Mouse (Mus musculus) forebrain, embryonic 13.5 days (tissue): ENCODE measurements at regions not wholly inside any gene's neighbourhood (a gene's known extent, or its start where the extent isn't known, plus 50 kb on each side); places are given as distances from the start of the nearest gene placed in this dataset.
A peak's percentile ranks its signal among the peaks of the same experiment; 100 is the strongest.

ENCODE experiments used
- ATAC-seq: fragments of 200-750 bp; cut with Nextera tagmentation; 2 replicates; pipeline ENCODE4 v1.8.0; 2017
- H3K27ac ChIP-seq: fragments of 300-500 bp; sonication (generic); 2 replicates; pipeline ENCODE4 v1.5.1; 2015; ENCODE audit warnings: inconsistent platforms, mild to moderate bottlenecking, moderate library complexity
- H3K27me3 ChIP-seq: fragments of 300-500 bp; sonication (generic); 2 replicates; pipeline ENCODE4 v1.6.1; 2015; ENCODE audit warnings: mild to moderate bottlenecking, inconsistent platforms
- H3K36me3 ChIP-seq: fragments of 300-500 bp; sonication (generic); 2 replicates; pipeline ENCODE4 v1.6.1; 2015; ENCODE audit warnings: mild to moderate bottlenecking, inconsistent platforms; ENCODE audit not compliant: poor library complexity, severe bottlenecking
- H3K4me1 ChIP-seq: fragments of 300-500 bp; sonication (generic); 2 replicates; pipeline ENCODE4 v1.6.1; 2015; ENCODE audit warnings: inconsistent platforms
- H3K4me2 ChIP-seq: fragments of 300-500 bp; sonication (generic); 2 replicates; pipeline ENCODE4 v1.6.1; 2015; ENCODE audit warnings: inconsistent platforms, mild to moderate bottlenecking, moderate library complexity
- H3K4me3 ChIP-seq: fragments of 300-500 bp; sonication (generic); 2 replicates; pipeline ENCODE4 v1.5.1; 2015; ENCODE audit warnings: mild to moderate bottlenecking, inconsistent platforms
- H3K9ac ChIP-seq: fragments of 300-500 bp; sonication (generic); 2 replicates; pipeline ENCODE4 v1.6.1; 2015; ENCODE audit warnings: mild to moderate bottlenecking, inconsistent platforms
- H3K9me3 ChIP-seq: fragments of 300-500 bp; sonication (generic); replicated peaks from 2 replicates; pipeline ENCODE4 v1.6.1; 2016; ENCODE audit warnings: inconsistent platforms
- WGBS: fragments of 180-500 bp; shearing (Covaris S2); methylation state at CpG from one replicate; pipeline ENCODE4 v1.1.7; 2015; 5-methylcytosine and 5-hydroxymethylcytosine counted together

DNA sequence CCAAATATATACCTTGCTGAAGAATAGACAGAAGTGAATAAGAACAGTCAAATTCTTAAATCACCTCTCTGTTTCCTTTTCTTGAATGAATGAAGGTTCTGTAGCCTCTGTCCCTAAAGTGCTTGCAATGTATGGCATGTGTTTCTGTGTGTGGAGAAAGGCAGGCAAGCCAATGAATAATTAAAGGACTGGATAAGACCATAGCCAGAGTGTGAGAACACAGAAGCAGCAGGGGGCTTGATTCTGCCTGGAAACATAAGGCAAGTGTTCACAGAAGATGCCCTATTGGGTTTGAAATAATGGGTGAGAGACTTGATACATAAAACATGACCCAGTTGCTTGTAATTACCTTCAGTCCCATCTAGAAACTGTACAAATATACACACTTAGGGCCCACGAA is 328.2 kb upstream of the Pbx1 start:
- H3K4me3 ChIP-seq: no peak overlapping the region
- no peak overlapping the region for H3K4me2 ChIP-seq
- peak; percentile 77 for ATAC-seq
- no peak overlapping the region for H3K27ac ChIP-seq
- H3K36me3 ChIP-seq: no peaks in the 10 kb centered on the region
- H3K4me1 ChIP-seq: peaks cover 12% of the 10 kb centered on the region
- no peaks in the 10 kb centered on the region for H3K9me3 ChIP-seq
- no peak overlapping the region for H3K9ac ChIP-seq
- no peaks in the 10 kb centered on the region for H3K27me3 ChIP-seq
- WGBS: 16% methylated on average over 1 of the region's 1 CpGs

DNA sequence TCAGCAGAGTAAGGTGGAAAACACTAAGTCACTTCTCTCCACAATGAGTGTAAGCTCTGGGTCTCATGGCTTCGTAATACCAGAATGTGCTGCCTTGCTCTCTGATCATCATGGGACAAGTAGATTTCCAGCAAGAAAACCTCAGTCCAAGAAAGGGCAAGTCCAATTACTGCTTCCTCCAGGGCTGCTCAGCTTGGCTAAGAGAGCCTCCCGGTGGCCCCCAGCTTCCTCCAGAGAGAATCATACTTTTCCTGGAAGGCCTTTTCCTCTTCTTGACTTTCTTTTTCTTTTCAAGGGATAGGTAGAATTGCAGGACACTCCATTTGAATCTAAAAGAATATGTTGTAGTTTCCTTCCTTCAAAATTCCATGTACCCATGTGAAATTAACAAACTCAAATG is 326.8 kb upstream of the Pbx1 start:
- ATAC-seq: no peak
- 83% methylated on average over 2 of the region's 2 CpGs for WGBS
- no peak overlapping the region for H3K9ac ChIP-seq
- H3K36me3 ChIP-seq: no peaks in the 10 kb centered on the region
- no peak overlapping the region for H3K4me2 ChIP-seq
- H3K9me3 ChIP-seq: no peaks in the 10 kb centered on the region
- no peaks in the 10 kb centered on the region for H3K27me3 ChIP-seq
- H3K27ac ChIP-seq: no peak overlapping the region
- H3K4me3 ChIP-seq: no peak overlapping the region
- H3K4me1 ChIP-seq: peaks cover 12% of the 10 kb centered on the region

DNA sequence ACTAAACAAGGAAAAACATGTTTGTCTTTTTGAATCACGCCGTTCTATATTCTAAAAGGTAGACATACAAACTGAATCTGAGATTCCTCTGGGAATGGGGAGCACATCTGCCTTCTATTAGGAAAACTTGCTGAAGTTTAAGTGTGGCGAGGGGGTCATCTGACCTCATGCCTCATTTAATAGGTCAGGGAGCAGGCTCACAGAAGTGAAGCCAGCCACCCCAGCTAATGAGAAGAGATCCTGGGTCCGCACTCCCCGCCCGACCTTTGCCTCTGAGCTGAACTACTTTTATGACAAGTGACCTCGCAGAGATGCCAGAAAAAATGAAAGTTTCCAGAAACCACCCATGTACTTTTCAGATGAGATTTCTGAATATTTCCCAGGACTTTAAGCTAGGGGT is 322.1 kb upstream of the Pbx1 start:
- no peak overlapping the region for H3K4me2 ChIP-seq
- H3K9me3 ChIP-seq: no peaks in the 10 kb centered on the region
- H3K27ac ChIP-seq: no peak overlapping the region
- H3K36me3 ChIP-seq: no peaks in the 10 kb centered on the region
- H3K27me3 ChIP-seq: no peaks in the 10 kb centered on the region
- no peak overlapping the region for H3K9ac ChIP-seq
- 76% methylated on average over 7 of the region's 7 CpGs for WGBS
- H3K4me1 ChIP-seq: 0 out of 2 replicates have a peak, but pooled peaks cover 4% of the 10 kb centered on the region
- ATAC-seq: no peak
- no peak overlapping the region for H3K4me3 ChIP-seq

DNA sequence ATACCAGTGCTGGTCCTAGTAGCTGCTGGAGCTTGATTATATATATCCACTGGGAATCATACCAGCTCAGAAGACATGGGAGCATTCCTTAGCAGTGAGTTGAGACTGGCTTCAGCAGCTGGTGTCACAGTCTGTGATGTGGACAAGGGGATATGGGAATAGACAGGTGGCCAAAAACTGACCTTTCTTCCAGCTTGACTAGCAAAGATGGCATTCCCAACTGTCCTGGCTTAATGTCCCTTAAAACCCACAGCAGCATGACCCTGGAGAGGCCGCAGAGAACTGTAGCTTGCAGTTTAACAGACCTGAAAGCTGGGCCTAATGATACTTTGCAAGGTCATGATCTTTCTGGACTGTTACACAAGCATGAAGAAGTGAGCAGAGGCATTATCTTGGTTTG is 311.4 kb upstream of the Pbx1 start:
- Histone ChIP-seq H3K4me2 (no peak overlapping the region), H3K4me1 (no peaks in the 10 kb centered on the region), H3K9me3 (no peaks in the 10 kb centered on the region; the same call in 1 of the 2 replicates), H3K4me3 (no peak overlapping the region), H3K36me3 (no peaks in the 10 kb centered on the region), H3K9ac (no peak overlapping the region), H3K27ac (no peak overlapping the region), H3K27me3 (no peaks in the 10 kb centered on the region)
- no peak for ATAC-seq
- WGBS: 77% methylated on average over 1 of the region's 1 CpGs

DNA sequence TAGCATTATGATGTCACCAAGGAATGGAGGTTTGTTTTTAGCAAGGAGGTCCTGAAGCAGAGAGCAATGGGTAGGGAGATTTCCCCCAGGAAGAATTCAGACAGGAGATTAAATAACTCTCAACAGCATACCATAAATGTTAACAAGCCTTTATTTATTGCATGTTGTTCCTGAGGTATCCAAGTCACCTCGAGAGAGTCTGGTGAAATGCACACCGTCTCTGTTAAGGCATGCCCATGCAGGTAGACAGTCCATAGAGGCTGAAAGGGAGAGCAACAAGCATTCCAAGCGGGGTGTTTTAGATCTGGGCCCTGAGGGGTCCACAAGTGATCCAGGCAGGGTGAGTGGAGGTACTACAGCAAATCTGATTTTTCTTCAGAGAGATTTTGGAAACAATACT is 305.9 kb upstream of the Pbx1 start:
- WGBS: 89% methylated on average over 3 of the region's 3 CpGs
- no peaks in the 10 kb centered on the region for H3K27me3 ChIP-seq
- H3K9ac ChIP-seq: no peak overlapping the region
- H3K27ac ChIP-seq: no peak overlapping the region
- no peak overlapping the region for H3K4me2 ChIP-seq
- H3K4me1 ChIP-seq: no peaks in the 10 kb centered on the region
- no peaks in the 10 kb centered on the region for H3K36me3 ChIP-seq
- no peak overlapping the region for H3K4me3 ChIP-seq
- ATAC-seq: no peak
- no peaks in the 10 kb centered on the region for H3K9me3 ChIP-seq

DNA sequence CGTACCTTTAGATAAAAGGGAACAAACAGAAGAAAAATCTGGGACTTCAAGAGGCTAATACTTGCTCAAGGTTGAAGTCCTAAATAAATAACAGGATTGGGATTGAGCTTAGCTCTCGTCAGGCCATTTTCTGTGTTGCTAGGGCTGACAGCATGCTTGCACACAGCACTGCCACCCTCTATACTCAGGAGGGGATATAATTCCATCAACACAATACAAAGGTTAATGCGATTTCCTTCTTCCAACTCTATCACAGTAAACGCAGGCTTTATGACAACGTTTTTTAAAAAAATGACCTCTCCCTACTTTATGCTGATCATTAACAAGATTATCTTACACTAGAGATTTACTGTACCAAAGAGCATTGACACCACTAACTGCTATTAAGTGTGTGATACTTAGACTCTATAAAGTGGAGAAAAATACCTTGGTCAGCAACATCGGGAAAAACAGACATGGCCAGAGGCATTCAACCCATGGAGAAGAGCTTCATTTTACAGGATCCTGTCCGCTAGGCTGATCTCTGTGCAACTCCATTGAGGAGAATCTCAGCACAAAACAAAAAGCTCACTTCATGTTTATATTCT is 305.3 kb upstream of the Pbx1 start:
- no peak overlapping the region for H3K9ac ChIP-seq
- no peaks in the 10 kb centered on the region for H3K27me3 ChIP-seq
- H3K27ac ChIP-seq: no peak overlapping the region
- 76% methylated on average over 7 of the region's 7 CpGs for WGBS
- H3K4me3 ChIP-seq: no peak overlapping the region
- no peak overlapping the region for H3K4me2 ChIP-seq
- no peak for ATAC-seq
- no peaks in the 10 kb centered on the region for H3K4me1 ChIP-seq
- H3K9me3 ChIP-seq: no peaks in the 10 kb centered on the region
- H3K36me3 ChIP-seq: no peaks in the 10 kb centered on the region

DNA sequence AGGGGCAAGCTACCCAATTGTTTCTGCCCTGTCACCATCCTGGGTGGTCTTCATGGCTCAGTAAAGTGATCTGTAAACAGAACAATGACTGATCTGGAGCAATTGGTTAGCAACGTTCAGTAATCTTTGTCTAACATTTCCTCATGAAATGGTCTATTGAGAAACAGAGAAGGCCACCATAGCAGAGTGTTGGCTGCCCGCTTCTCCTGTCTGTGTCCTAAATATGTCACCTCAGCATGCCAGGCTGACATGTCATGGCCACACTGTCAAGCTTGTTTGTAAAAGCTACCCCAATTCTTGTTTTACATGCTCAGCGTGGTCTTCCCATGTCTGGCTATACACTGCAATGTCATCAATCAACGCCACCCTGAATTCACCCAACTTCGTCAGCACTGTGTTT is 301.0 kb upstream of the Pbx1 start:
- H3K9me3 ChIP-seq: no peaks in the 10 kb centered on the region
- no peaks in the 10 kb centered on the region for H3K36me3 ChIP-seq
- WGBS: 70% methylated on average over 5 of the region's 5 CpGs
- H3K27me3 ChIP-seq: no peaks in the 10 kb centered on the region
- no peaks in the 10 kb centered on the region for H3K4me1 ChIP-seq
- no peak overlapping the region for H3K27ac ChIP-seq
- no peak overlapping the region for H3K4me3 ChIP-seq
- H3K4me2 ChIP-seq: no peak overlapping the region
- no peak overlapping the region for H3K9ac ChIP-seq
- ATAC-seq: no peak

DNA sequence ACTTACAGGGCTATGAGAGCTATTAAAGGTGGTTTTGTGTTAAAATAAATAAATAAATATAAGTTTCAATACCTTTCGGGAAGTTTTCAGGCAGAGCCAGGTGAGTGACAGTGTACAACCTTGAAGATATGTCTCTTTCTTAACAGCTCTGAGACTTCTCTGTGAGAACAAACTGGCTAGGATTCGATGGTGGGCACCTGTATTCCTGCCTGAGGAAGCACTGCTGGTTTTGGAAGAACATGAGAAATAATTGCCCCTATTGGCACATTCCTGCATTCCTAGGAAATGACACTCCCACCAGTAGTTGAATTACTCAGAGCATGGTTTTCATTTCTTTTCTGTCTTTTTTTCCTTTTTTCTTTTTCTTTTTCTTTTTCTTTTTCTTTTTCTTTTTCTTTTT is 277.8 kb upstream of the Pbx1 start:
- 82% methylated on average over 2 of the region's 2 CpGs for WGBS
- H3K27ac ChIP-seq: no peak overlapping the region

DNA sequence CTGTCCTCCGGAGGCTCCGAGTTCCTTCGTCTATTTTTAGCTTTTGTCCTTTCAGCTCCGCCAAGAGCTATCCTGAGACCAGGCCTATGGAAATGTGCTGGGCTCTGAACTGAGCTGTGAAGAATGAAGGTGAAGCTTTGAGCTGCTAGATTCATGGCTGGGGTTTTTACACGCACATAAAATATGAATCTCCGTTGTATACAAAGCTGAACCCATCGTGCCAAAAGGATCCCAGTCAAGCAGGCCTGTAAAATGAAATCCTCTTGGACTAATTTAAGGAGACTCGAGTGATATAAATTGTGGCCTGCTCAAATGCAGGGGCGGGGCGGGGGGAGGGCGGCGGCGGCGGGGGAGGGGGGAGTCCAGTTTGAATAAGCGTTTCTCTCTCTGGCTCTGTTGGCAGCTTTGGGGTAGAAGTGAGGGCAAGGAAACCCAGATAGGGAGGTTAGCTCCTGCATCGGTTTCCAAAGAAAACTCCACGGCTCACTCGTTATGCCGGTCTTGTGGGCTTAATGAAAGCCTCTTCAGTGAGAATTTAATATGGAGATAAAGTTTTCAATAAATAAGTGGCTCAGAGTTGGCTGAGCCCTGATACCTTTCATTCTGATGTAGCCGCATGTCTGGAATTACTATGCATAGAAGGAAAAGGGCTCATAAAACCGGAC is 277.1 kb upstream of the Pbx1 start:
- WGBS: 16% methylated on average over 21 of the region's 21 CpGs
- 0 out of 2 replicates have a peak overlapping the region, but pooled peaks have one; percentile 30 for H3K9ac ChIP-seq
- peak; percentile 53; the same call in 1 of the 2 replicates for ATAC-seq
- H3K36me3 ChIP-seq: no peaks in the 10 kb centered on the region
- H3K4me2 ChIP-seq: peak overlapping the region; percentile 33
- H3K4me3 ChIP-seq: no peak overlapping the region
- no peaks in the 10 kb centered on the region for H3K9me3 ChIP-seq
- no peaks in the 10 kb centered on the region for H3K27me3 ChIP-seq
- H3K27ac ChIP-seq: no peak overlapping the region
- peaks cover 19% of the 10 kb centered on the region for H3K4me1 ChIP-seq

More for the DNA sequence above, 277.8 kb upstream of the Pbx1 start:
- no peaks in the 10 kb centered on the region for H3K36me3 ChIP-seq
- H3K4me2 ChIP-seq: no peak overlapping the region
- no peaks in the 10 kb centered on the region for H3K27me3 ChIP-seq
- peaks cover 19% of the 10 kb centered on the region for H3K4me1 ChIP-seq
- no peak overlapping the region for H3K4me3 ChIP-seq
- no peak overlapping the region for H3K9ac ChIP-seq
- no peaks in the 10 kb centered on the region for H3K9me3 ChIP-seq
- no peak for ATAC-seq

DNA sequence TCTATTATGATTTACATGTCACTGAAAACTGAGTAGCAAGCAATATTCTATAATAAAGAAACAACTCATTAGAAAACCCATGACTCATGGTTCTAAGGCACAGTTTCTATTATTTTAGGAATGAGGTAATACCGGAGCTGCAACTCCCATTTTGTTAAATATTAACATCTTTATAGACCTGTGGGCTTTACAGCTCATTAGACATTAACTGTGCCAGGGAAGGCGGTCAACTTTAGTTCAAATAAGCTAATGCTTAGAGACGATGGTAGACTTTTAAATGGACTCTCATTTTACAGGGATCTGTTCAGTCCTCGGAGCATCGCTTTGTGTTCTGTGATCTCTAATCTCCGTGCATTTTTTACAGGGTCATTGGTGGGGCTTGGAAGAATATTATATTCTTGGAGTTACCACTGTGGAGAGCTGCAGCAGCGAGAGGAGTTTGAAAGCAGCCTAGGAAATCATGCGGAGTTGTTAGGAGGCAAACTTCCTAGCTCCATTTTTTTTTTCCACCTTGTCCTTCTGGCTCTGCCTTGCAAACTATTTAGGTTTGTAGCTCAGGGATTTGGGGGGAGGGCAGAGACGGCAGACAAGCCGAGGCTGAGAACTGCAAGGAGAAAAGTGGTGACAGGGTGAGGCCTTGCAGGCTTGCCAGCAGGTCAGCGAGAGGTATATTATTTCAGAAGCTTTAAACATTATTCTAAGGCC is 276.2 kb upstream of the Pbx1 start:
- peaks cover 19% of the 10 kb centered on the region for H3K4me1 ChIP-seq
- H3K9ac ChIP-seq: no peak overlapping the region
- no peaks in the 10 kb centered on the region for H3K9me3 ChIP-seq
- WGBS: 15% methylated on average over 11 of the region's 11 CpGs
- no peaks in the 10 kb centered on the region for H3K36me3 ChIP-seq
- no peaks in the 10 kb centered on the region for H3K27me3 ChIP-seq
- H3K4me3 ChIP-seq: no peak overlapping the region
- peak overlapping the region; percentile 33 for H3K4me2 ChIP-seq
- no peak overlapping the region for H3K27ac ChIP-seq
- no peak; the same call in 1 of the 2 replicates for ATAC-seq

DNA sequence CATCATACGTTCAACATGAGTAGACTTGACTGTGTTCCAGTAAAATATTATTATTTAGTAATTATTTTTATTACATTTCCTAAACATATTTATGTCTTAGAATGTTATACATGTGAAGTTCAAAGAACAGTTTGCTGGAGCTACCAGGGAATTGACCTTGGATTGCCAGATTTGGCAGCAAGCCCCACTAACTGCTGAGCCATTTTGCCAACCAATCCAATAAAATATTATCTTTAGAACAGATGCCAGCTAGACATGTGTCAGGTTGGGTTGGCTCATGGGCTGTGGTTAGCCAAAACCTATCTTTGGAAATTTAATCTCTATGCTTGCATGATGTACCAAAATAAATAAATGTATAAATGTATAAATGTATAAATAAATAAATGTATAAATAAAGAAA is 265.3 kb upstream of the Pbx1 start:
- Histone ChIP-seq H3K27me3 (no peaks in the 10 kb centered on the region), H3K27ac (no peak overlapping the region), H3K4me2 (no peak overlapping the region), H3K4me1 (no peaks in the 10 kb centered on the region), H3K4me3 (no peak overlapping the region), H3K36me3 (no peaks in the 10 kb centered on the region), H3K9ac (no peak overlapping the region), H3K9me3 (no peaks in the 10 kb centered on the region)
- 88% methylated on average over 1 of the region's 1 CpGs for whole genome bisulfite sequencing
- no peak for ATAC-seq

DNA sequence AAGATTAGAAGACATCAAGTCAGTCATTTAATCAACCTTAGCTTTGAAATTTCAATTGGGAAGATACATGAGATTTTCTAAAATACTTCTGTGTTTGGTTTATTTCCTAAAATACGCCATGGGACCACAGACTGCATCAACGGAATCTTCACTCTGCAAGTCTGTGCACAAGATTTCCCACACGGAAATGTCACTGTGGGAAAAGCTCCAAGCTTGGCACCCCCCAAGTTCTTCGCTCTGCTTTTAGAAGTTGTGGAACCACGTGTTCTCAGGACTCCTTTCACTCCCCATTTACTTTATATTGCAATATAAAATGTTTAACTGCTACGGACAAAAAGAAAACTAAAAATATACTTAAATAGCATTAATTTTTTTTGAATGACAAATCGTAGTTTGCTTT is 254.8 kb upstream of the Pbx1 start:
- 85% methylated on average over 7 of the region's 7 CpGs for WGBS
- H3K4me2 ChIP-seq: no peak overlapping the region
- H3K9ac ChIP-seq: no peak overlapping the region
- no peaks in the 10 kb centered on the region for H3K4me1 ChIP-seq
- H3K27me3 ChIP-seq: no peaks in the 10 kb centered on the region
- no peak overlapping the region for H3K27ac ChIP-seq
- H3K9me3 ChIP-seq: no peaks in the 10 kb centered on the region
- no peaks in the 10 kb centered on the region for H3K36me3 ChIP-seq
- H3K4me3 ChIP-seq: no peak overlapping the region
- ATAC-seq: no peak
